Comparison of ENCODE assay signal across 8 mouse cellular contexts in genomic region chr2:132526894-132527532, GRCm38 (mm10).
A peak's percentile ranks its signal among the peaks of the same experiment; 100 is the strongest.
DNase-seq lines count a peak whose midpoint lies in the region; ATAC-seq and TF ChIP-seq lines count a peak whose summit lies in the region.

No protein-coding gene starts in this region.

- dilution Hi-C loops in CH12.LX (cut with MboI; ENCODE audit: extremely low pct_ligation_motif_present, extremely low pct_unique_long_range_greater_than_20kb, low sequenced_read_pairs) = no loop called here

- H3K36me3 ChIP-seq in CH12.LX (replicated peaks in 1 of 2; ENCODE audit: control insufficient read depth in 1 of 2, insufficient read depth in 1 of 2, low read length in 1 of 2) = peaks cover 23 to 41% of the 10 kb centered on the region in 2 experiments
- H3K36me3 ChIP-seq in forebrain, postnatal 0 days (ENCODE audit: insufficient read depth) = peaks cover 19% of the 10 kb centered on the region

- TF ChIP-seq EP300 in CH12.LX (IDR thresholded peaks at IDR 0.05; ENCODE audit: low read length) = peak; percentile 74

- no peaks in the 10 kb centered on the region for H3K79me2 ChIP-seq in CH12.LX (replicated peaks; ENCODE audit: control insufficient read depth, extremely low read depth, insufficient read depth, poor library complexity, severe bottlenecking)

- H3K4me2 ChIP-seq in CH12.LX (ENCODE audit: insufficient read depth, low read depth, poor library complexity, severe bottlenecking) = peak overlapping the region; percentile 24; the same call in 1 of the 2 replicates
- no peak overlapping the region for H3K4me2 ChIP-seq in forebrain, postnatal 0 days (ENCODE audit: low read depth)

- no peak for TF ChIP-seq POLR2A in CH12.LX (IDR thresholded peaks at IDR 0.05; ENCODE audit: low read depth, low read length)

- H3K27me3 ChIP-seq in CH12.LX (replicated peaks) = no peaks in the 10 kb centered on the region
- no peaks in the 10 kb centered on the region for H3K27me3 ChIP-seq in forebrain, postnatal 0 days (ENCODE audit: insufficient read depth, low read length)

- peak overlapping the region in 1 of 3 experiments; percentile 2 for H3K4me3 ChIP-seq in CH12.LX (replicated peaks in 1 of 3; ENCODE audit: low read depth in 2 of 3, low read length in 2 of 3, poor library complexity in 1 of 3)
- no peak overlapping the region for H3K4me3 ChIP-seq in forebrain, postnatal 0 days (ENCODE audit: low read depth, low read length)

- no peak for TF ChIP-seq CTCF in CH12.LX (conservative IDR thresholded peaks at IDR 0.05 in 1 of 2, IDR thresholded peaks at IDR 0.05 in 1 of 2; ENCODE audit: low read depth in 2 of 2, low read length in 2 of 2)
- no peak for TF ChIP-seq CTCF in forebrain, postnatal 0 days (IDR thresholded peaks at IDR 0.05; ENCODE audit: low read depth)

- peaks cover 3% of the 10 kb centered on the region for H3K9me3 ChIP-seq in CH12.LX (replicated peaks; ENCODE audit: low read length)
- H3K9me3 ChIP-seq in forebrain, postnatal 0 days (ENCODE audit: low read length) = no peaks in the 10 kb centered on the region

- H3K27ac ChIP-seq in CH12.LX (ENCODE audit: insufficient read depth, low read depth) = peak overlapping the region; percentile 83
- no peak overlapping the region for H3K27ac ChIP-seq in forebrain, postnatal 0 days (ENCODE audit: low read depth, low read length)

- DNase-seq in cerebellum, postnatal 10 days = peak; percentile 70 to 80
- DNase-seq in kidney, postnatal 10 days = peak; percentile 19
- no peak for DNase-seq in kidney, adult 9 months
- peak; percentile 47 for DNase-seq in CH12.LX (ENCODE audit: extremely low read depth)
- peak; percentile 53 for DNase-seq in forebrain, postnatal 0 days
- no peak for DNase-seq in embryo, embryonic 9.5 days (ENCODE audit: extremely low spot score)
- DNase-seq in left cerebral cortex, adult 11 months (ENCODE audit: low spot score) = no peak

- WGBS in forebrain, postnatal 0 days = 57% methylated on average over 10 of the region's 10 CpGs

- no peak for TF ChIP-seq RAD21 in CH12.LX (IDR thresholded peaks at IDR 0.05; ENCODE audit: low read depth, low read length)

- ATAC-seq in cerebellum, adult (ENCODE audit: insufficient number of reproducible peaks, low FRiP score, low TSS enrichment) = no peak
- peak; percentile 63 for ATAC-seq in forebrain, postnatal 0 days

- H3K9ac ChIP-seq in CH12.LX (ENCODE audit: insufficient read depth, low read depth) = no peak overlapping the region
- H3K9ac ChIP-seq in forebrain, postnatal 0 days = no peak overlapping the region

- H3K4me1 ChIP-seq in CH12.LX (ENCODE audit: control insufficient read depth in 1 of 2, insufficient read depth in 2 of 2) = peaks cover 14 to 53% of the 10 kb centered on the region in 2 experiments
- H3K4me1 ChIP-seq in forebrain, postnatal 0 days (ENCODE audit: insufficient read depth) = no peaks in the 10 kb centered on the region

- in situ Hi-C loops in CH12.LX (cut with MboI; ENCODE audit: low pct_ligation_motif_present, low pct_unique_long_range_greater_than_20kb, low sequenced_read_pairs) = loop anchor here (5.0 to 10.0 kb wide), 2 partner anchors 48 to 175 kb away; no protein-coding TSS in a partner anchor

TF ChIP-seq in CH12.LX, 34 proteins besides CTCF, POLR2A, EP300 and RAD21:
- TF ChIP-seq CHD2 (IDR thresholded peaks at IDR 0.05; ENCODE audit: low read length) (peak; percentile 66), MEF2A (IDR thresholded peaks at IDR 0.05; ENCODE audit: borderline replicate concordance, low read depth, low read length) (peak; percentile 68; the same call in 1 of the 2 replicates), HCFC1 (IDR thresholded peaks at IDR 0.05; ENCODE audit: low read depth, low read length) (no peak), SIN3A (IDR thresholded peaks at IDR 0.05; ENCODE audit: low read length) (no peak), NRF1 (IDR thresholded peaks at IDR 0.05; ENCODE audit: low read depth, low read length) (no peak), E2F4 (IDR thresholded peaks at IDR 0.05; ENCODE audit: insufficient replicate concordance, low read depth, low read length) (no peak), USF2 (conservative IDR thresholded peaks at IDR 0.05; ENCODE audit: low read depth, low read length) (no peak), TCF12 (IDR thresholded peaks at IDR 0.05; ENCODE audit: low read depth, low read length) (peak; percentile 69; the same call in 1 of the 2 replicates), SMC3 (IDR thresholded peaks at IDR 0.05; ENCODE audit: low read depth, low read length) (no peak), POLR2AphosphoS2 (IDR thresholded peaks at IDR 0.05; ENCODE audit: low read depth, low read length) (peak; percentile 58; the same call in 1 of the 2 replicates), MXI1 (IDR thresholded peaks at IDR 0.05; ENCODE audit: low read depth, low read length) (peak; percentile 73; the same call in 1 of the 2 replicates), JUN (IDR thresholded peaks at IDR 0.05; ENCODE audit: insufficient read depth, low read depth, low read length) (peak; percentile 47; the same call in 1 of the 2 replicates), GABPA (IDR thresholded peaks at IDR 0.05; ENCODE audit: insufficient replicate concordance, low read depth, low read length) (no peak), PAX5 (IDR thresholded peaks at IDR 0.05; ENCODE audit: low read length) (no peak), MAFK (IDR thresholded peaks at IDR 0.05; ENCODE audit: insufficient replicate concordance, low read length) (no peak), USF1 (IDR thresholded peaks at IDR 0.05; ENCODE audit: low read depth, low read length) (no peak), ETS1 (conservative IDR thresholded peaks at IDR 0.05; ENCODE audit: low read depth, low read length) (peak; percentile 85), ZC3H11A (IDR thresholded peaks at IDR 0.05; ENCODE audit: low read depth, low read length) (no peak), NELFE (IDR thresholded peaks at IDR 0.05; ENCODE audit: low read depth, low read length) (no peak), UBTF (IDR thresholded peaks at IDR 0.05; ENCODE audit: low read depth, low read length) (no peak; the same call in 1 of the 2 replicates), ZKSCAN1 (IDR thresholded peaks at IDR 0.05; ENCODE audit: borderline replicate concordance, low read depth, low read length) (no peak), ZMIZ1 (IDR thresholded peaks at IDR 0.05; ENCODE audit: low read depth, low read length) (no peak), ELF1 (IDR thresholded peaks at IDR 0.05; ENCODE audit: low read depth, low read length) (0 out of 2 replicates have a peak, but pooled peaks have one; percentile 20), IRF4 (IDR thresholded peaks at IDR 0.05; ENCODE audit: low read depth, low read length) (peak; percentile 88; the same call in 1 of the 2 replicates), MAX (IDR thresholded peaks at IDR 0.05; ENCODE audit: low read length) (no peak; the same call in 1 of the 2 replicates), JUND (conservative IDR thresholded peaks at IDR 0.05; ENCODE audit: low read depth, low read length) (no peak; the same call in 1 of the 2 replicates), TBP (conservative IDR thresholded peaks at IDR 0.05; ENCODE audit: low read depth, low read length) (no peak), MAZ (IDR thresholded peaks at IDR 0.05; ENCODE audit: low read depth, low read length) (0 out of 2 replicates have a peak, but pooled peaks have one; percentile 14), MYC (IDR thresholded peaks at IDR 0.05; ENCODE audit: low read depth, low read length) (no peak)

Comparison
In these comparisons a context has a peak if more than half of its experiments do, and no peak if none do; other contexts are left out.
1. DNase-seq: peak in cerebellum, postnatal 10 days (2 of 2), kidney, postnatal 10 days (single experiment), CH12.LX (single experiment) and forebrain, postnatal 0 days (single experiment); none in kidney, adult 9 months (single experiment), embryo, embryonic 9.5 days (single experiment) and left cerebral cortex, adult 11 months (single experiment).